Mouse (Mus musculus) frontal cortex, adult (tissue): ENCODE results near the gene Dennd5b.
"Not testable (repeated sequence)": the region's sequence is repeated elsewhere in the genome, so short reads cannot be mapped to it uniquely, and the experiment has no call there.

Source experiments
- ATAC-seq: cut with Nextera tagmentation; 2 replicates; pipeline ENCODE4 v1.9.2; 2017; ENCODE audit warnings: mild to moderate bottlenecking, moderate library complexity, mixed read lengths; ENCODE audit not compliant: low TSS enrichment

Gene Dennd5b

GRCm38 (mm10) chr6:148946881-148947405 is 154.5 kb downstream of the Dennd5b start:
- ATAC-seq, result no peak

- ATAC-seq, result peak; percentile 90
These were observed 155.1 kb downstream of the Dennd5b start, which contains the start of gene Sinhcaf for GRCm38 (mm10) chr6:148946409-148946742. Gene Sinhcaf (minus strand): TSS chr6:148946467.

GRCm38 (mm10) chr6:148945509-148946408 is 155.7 kb downstream of the Dennd5b start:
- ATAC-seq, result peak; percentile 29; the same call in 1 of the 2 replicates

- no peak for ATAC-seq
These were observed 156.5 kb downstream of the Dennd5b start for GRCm38 (mm10) chr6:148944767-148945508.

- ATAC-seq, result no peak
These were observed 157.1 kb downstream of the Dennd5b start for GRCm38 (mm10) chr6:148944344-148944766.

GRCm38 (mm10) chr6:148943695-148944094 is 157.8 kb downstream of the Dennd5b start:
- ATAC-seq, result no peak

- no peak for ATAC-seq
These were observed 159.1 kb downstream of the Dennd5b start for GRCm38 (mm10) chr6:148942406-148942805.

GRCm38 (mm10) chr6:148941880-148942279 is 159.6 kb downstream of the Dennd5b start:
- no peak for ATAC-seq

GRCm38 (mm10) chr6:148940383-148940782 is 161.1 kb downstream of the Dennd5b start:
- ATAC-seq, result not testable (repeated sequence)
